Mouse (Mus musculus) forebrain, postnatal 0 days (tissue): ENCODE data around the gene Znhit1. TPM values are rescaled to one million over a fixed set of nuclear protein-coding genes. Genes with fewer than 3 reads are reported as not detected.

Experiments
- ATAC-seq: fragments of 200-750 bp; cut with Nextera tagmentation; 2 replicates; pipeline ENCODE4 v1.8.0; 2017; ENCODE audit warnings: mild to moderate bottlenecking, moderate library complexity
- DNase-seq: peaks from one replicate; pipeline ENCODE4 v3.0.0-alpha.2; 2015
- H3K27ac ChIP-seq: fragments of 300-500 bp; sonication (generic); 2 replicates; pipeline ENCODE4 v1.5.1; 2014; ENCODE audit warnings: low read depth, mild to moderate bottlenecking, antibody characterized with exemption, low read length, moderate library complexity, mixed read lengths
- H3K27me3 ChIP-seq: fragments of 300-500 bp; sonication (generic); 2 replicates; pipeline ENCODE4 v1.6.1; 2014; ENCODE audit warnings: mild to moderate bottlenecking, low read length, mixed read lengths; ENCODE audit not compliant: insufficient read depth
- H3K36me3 ChIP-seq: fragments of 300-500 bp; sonication (generic); 2 replicates; pipeline ENCODE4 v1.6.1; 2014; ENCODE audit warnings: mild to moderate bottlenecking, moderate library complexity; ENCODE audit not compliant: insufficient read depth
- H3K4me1 ChIP-seq: fragments of 300-500 bp; sonication (generic); 2 replicates; pipeline ENCODE4 v1.6.1; 2014; ENCODE audit warnings: antibody characterized with exemption; ENCODE audit not compliant: insufficient read depth
- H3K4me2 ChIP-seq: fragments of 300-500 bp; sonication (generic); 2 replicates; pipeline ENCODE4 v1.6.1; 2014; ENCODE audit warnings: low read depth, mild to moderate bottlenecking, moderate library complexity
- H3K4me3 ChIP-seq: fragments of 300-500 bp; sonication (generic); 2 replicates; pipeline ENCODE4 v1.5.1; 2014; ENCODE audit warnings: low read depth, low read length, mixed read lengths
- H3K9ac ChIP-seq: fragments of 300-500 bp; sonication (generic); 2 replicates; pipeline ENCODE4 v1.6.1; 2014; ENCODE audit warnings: mild to moderate bottlenecking
- H3K9me3 ChIP-seq: fragments of 300-500 bp; sonication (generic); 2 replicates; pipeline ENCODE4 v1.6.1; 2016; ENCODE audit warnings: low read length
- CTCF ChIP-seq: sonication (generic); IDR thresholded peaks from 2 replicates; pipeline ENCODE4 v1.5.1; 2016; ENCODE audit warnings: antibody characterized with exemption, control low read depth, low read depth
- WGBS: fragments of 180-500 bp; shearing (Covaris S2); extraction: QIAGEN DNeasy Blood & Tissue Kit; methylation state at CpG from one replicate; pipeline ENCODE4 v1.1.7; 2014; 5-methylcytosine and 5-hydroxymethylcytosine counted together
- polyA plus RNA-seq: library from polyadenylated mRNA; unstranded; fragments of >200 nt; fragmentation: Nextera tagmentation; extraction: Ambion mirVana; gene quantifications from 2 replicates; pipeline ENCODE4 v1.2.1, GENCODE M21; 2015
- total RNA-seq: library from RNA; depleted of rRNA; stranded (reverse); fragments of >200 nt; gene quantifications from 2 replicates; pipeline ENCODE4 v1.2.3, GENCODE M21; 2014

The Znhit1 gene
- total and polyA plus RNA-seq, 2 experiments from 2014 or later, result 66.1 to 176 TPM

DNA sequence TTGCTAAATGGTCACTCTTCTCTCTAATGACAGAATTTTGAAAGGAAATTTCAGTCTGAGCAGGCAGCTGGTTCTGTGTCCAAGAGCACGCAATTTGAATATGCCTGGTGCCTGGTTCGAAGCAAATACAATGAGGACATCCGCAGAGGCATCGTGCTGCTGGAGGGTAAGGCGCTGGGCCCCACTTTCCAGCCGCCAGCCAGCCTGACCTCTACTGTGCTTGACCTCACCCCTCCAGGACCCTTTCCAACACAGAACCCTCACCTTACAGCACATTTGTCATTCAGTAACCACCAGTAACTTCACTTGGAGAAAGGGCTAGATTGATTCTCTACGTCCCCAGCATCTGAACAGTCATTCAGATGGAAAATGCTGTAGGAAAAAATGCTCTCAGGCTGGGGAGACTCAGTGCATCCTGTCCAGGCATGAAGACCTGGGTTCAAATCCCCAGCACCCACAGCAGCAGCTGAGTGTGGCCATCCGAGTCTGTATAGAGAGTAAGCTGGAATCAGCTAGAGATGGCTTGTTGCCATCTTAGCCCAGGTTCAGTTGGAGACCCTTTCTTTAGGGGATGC is 24.8 kb downstream of the Znhit1 start:
- Histone ChIP-seq H3K4me3 (peak overlapping the region; percentile 70), H3K9ac (peak overlapping the region; percentile 72), H3K9me3 (no peaks in the 10 kb centered on the region), H3K36me3 (peaks cover 45% of the 10 kb centered on the region), H3K27me3 (no peaks in the 10 kb centered on the region), H3K27ac (peak overlapping the region; percentile 90; the same call in 1 of the 2 replicates), H3K4me1 (peaks cover 8% of the 10 kb centered on the region; the same call in 1 of the 2 replicates), H3K4me2 (peak overlapping the region; percentile 80)
- WGBS, result 72% methylated on average over 8 of the region's 8 CpGs
- ATAC-seq (no peak), DNase-seq (no peak)
- no peak for TF ChIP-seq CTCF

DNA sequence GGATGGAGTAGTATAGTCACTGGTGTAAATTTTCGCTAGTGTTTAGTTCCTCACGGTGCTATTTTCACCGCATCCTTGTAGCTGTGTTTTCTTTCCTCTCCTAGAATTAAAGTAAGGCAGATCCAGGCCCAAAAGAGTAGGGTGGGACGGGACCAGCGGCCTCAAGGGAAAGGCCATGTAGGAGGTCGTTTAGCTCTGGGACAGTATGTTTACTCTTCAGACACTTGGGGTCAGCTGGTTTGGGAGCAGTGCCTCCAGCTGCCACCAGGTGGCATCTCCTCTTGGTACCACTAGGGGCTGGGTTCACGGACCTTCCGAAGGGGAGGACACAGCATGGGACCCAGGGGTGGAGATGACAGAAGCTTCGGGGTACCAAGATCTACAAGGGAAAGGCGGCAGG is 25.3 kb downstream of the Znhit1 start:
- DNase-seq, result peak; percentile 80

DNA sequence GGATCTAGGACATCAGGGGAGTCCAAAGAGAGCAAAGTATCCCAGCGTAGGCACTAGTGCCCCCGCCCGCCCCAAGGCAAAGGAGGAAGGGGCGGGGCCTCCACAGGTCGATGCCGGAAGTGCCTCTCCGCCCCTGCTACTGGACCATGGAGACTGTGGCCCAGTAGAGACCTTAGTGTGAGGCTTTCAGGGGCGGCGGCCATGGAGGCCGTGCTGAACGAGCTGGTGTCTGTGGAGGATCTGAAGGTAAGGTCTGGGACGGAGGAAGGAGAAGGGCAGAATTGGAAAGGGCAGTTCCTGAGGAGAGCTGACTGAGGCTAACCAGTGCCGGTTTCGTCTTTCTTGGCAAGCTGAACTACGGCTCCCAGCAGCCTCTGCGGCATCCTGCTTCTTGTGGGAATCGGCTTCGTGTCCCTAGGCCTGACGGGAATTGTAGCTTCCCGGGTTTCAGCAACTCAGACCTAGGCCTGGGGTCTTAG is 25.8 kb downstream of the Znhit1 start:
- Histone ChIP-seq H3K27ac (peak overlapping the region; percentile 90), H3K4me3 (peak overlapping the region; percentile 70), H3K27me3 (no peaks in the 10 kb centered on the region), H3K9me3 (no peaks in the 10 kb centered on the region), H3K36me3 (peaks cover 41% of the 10 kb centered on the region), H3K9ac (peak overlapping the region; percentile 72), H3K4me1 (peaks cover 8% of the 10 kb centered on the region; the same call in 1 of the 2 replicates), H3K4me2 (peak overlapping the region; percentile 80)
- ATAC-seq (peak; percentile 94), DNase-seq (peak; percentile 96)
- no peak for TF ChIP-seq CTCF
- WGBS, result under 1% methylated on average over 20 of the region's 20 CpGs

More for the DNA sequence above, 25.3 kb downstream of the Znhit1 start:
- H3K9me3 ChIP-seq, result no peaks in the 10 kb centered on the region
- H3K4me1 ChIP-seq, result peaks cover 8% of the 10 kb centered on the region; the same call in 1 of the 2 replicates
- H3K27me3 ChIP-seq, result no peaks in the 10 kb centered on the region
- peaks cover 42% of the 10 kb centered on the region for H3K36me3 ChIP-seq
- H3K4me3 ChIP-seq, result peak overlapping the region; percentile 70
- peak; percentile 91 for TF ChIP-seq CTCF
- 1% methylated on average over 10 of the region's 10 CpGs for WGBS
- H3K27ac ChIP-seq, result peak overlapping the region; percentile 90
- peak overlapping the region; percentile 80 for H3K4me2 ChIP-seq
- peak; percentile 68 for ATAC-seq
- H3K9ac ChIP-seq, result peak overlapping the region; percentile 72

DNA sequence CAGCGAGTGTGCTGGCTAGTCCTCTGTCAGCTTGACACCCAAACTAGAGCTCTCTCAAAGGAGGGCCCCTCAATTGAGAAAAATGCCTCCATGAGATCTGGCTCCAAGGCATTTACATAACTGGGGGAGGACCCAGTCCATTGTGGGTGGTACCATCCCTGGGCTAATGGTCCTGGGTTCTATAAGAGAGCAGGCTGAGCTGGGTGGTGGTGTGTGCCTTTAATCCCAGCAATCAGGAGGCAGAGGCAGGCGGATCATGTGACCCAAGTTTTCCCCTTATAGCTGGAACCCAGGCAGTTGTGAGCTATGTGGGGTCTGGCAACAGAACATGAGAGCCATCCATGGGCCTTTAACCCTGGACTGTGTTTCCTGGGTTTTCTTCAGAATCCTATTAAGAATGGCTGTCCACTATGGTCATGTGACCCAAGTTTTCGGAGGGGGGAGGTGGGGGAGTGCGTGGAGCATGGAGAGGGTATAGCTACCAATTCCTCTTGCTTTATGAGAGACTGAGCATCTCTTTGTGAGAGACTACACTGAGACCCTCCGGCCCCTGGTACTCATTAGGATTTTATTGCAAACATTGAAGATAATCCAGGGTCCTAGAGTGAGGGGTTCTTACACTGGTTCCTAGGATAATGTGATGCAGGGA is 26.4 kb downstream of the Znhit1 start:
- DNase-seq (no peak), ATAC-seq (peak; percentile 32)
- 25% methylated on average over 5 of the region's 5 CpGs for WGBS
- H3K9me3 ChIP-seq, result no peaks in the 10 kb centered on the region
- H3K36me3 ChIP-seq, result peaks cover 36% of the 10 kb centered on the region
- H3K9ac ChIP-seq, result peak overlapping the region; percentile 72
- no peak for TF ChIP-seq CTCF
- peak overlapping the region; percentile 90 for H3K27ac ChIP-seq
- peak overlapping the region; percentile 70 for H3K4me3 ChIP-seq
- peak overlapping the region; percentile 80 for H3K4me2 ChIP-seq
- no peaks in the 10 kb centered on the region for H3K27me3 ChIP-seq
- H3K4me1 ChIP-seq, result peaks cover 8% of the 10 kb centered on the region; the same call in 1 of the 2 replicates

DNA sequence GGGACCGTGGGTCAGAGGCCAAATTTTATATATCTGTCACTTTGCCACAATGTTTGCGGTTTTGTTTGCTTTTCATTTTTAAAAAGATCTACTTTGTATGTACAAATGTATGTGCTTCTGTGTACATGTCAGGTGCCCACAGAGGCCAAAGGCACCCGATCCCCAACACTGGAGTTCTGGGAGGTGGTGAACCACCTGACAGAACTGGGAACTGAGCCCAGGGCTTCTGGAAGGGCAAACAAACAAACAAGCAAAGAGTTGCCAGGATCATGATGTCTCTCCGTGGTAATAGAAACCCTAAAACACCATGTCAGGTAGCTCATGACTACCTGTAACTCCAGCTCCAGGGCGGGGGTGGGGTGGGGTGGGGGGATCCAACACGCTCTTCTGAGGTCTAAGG is 27.8 kb downstream of the Znhit1 start:
- WGBS, result 93% methylated on average over 6 of the region's 6 CpGs
- TF ChIP-seq CTCF, result no peak
- Histone ChIP-seq H3K9ac (no peak overlapping the region), H3K4me2 (no peak overlapping the region), H3K27ac (no peak overlapping the region), H3K9me3 (no peaks in the 10 kb centered on the region), H3K36me3 (peaks cover 26% of the 10 kb centered on the region), H3K4me1 (peaks cover 8% of the 10 kb centered on the region; the same call in 1 of the 2 replicates), H3K4me3 (no peak overlapping the region), H3K27me3 (no peaks in the 10 kb centered on the region)
- DNase-seq, result no peak
- no peak for ATAC-seq

DNA sequence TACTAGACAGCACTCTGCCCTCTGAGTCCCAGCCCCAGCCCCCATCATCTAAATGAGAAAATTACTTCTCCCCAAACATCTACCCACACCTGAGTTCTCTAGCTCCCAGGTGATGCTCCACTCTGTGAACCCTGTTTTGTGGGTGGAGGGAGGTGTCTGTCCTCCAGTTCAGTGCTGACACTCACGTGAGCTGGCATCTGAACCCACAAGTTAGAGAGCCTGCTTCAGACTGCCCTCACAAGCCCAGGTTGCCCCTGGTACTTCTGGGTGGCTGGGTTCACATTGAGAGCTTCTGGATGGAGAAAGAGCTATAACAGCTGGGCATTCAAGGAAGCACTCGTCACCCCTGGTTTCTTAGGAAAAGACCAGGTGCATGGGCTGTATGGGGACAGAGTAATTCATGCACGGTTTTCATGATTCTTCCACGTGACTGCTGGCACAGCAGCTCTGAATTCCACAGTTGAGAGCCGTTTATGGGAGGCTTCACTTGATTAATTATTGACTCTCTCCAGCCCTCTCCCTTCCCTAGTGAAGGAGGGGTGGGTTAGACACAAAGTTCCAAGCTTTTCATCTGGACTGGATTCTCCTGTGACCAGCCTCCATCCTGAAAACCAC is 28.7 kb downstream of the Znhit1 start:
- H3K36me3 ChIP-seq, result peaks cover 16% of the 10 kb centered on the region
- 71% methylated on average over 5 of the region's 5 CpGs for WGBS
- H3K4me3 ChIP-seq, result no peak overlapping the region
- ATAC-seq (no peak), DNase-seq (no peak)
- no peak overlapping the region for H3K27ac ChIP-seq
- no peak overlapping the region for H3K9ac ChIP-seq
- H3K27me3 ChIP-seq, result no peaks in the 10 kb centered on the region
- no peak for TF ChIP-seq CTCF
- no peaks in the 10 kb centered on the region for H3K9me3 ChIP-seq
- H3K4me2 ChIP-seq, result no peak overlapping the region
- peaks cover 13% of the 10 kb centered on the region for H3K4me1 ChIP-seq

DNA sequence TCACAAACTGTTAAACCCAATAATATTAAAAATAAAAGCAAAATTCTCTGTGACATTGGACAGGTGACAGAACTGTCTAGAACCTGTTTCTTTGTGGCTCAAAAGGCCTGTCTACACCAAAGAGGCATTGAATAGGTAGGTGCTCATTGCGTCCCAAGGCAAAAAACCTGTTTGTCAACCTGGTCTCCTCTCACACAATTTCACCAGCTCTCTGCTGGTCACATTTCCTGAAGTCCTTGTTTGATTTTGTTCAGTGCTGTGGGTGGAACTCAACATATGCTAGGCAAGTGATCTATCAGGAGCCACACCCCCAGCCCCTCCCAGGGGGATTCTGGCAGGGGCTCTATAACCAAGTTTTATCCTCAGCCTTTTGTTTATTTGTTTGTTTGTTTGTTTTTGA is 30.6 kb downstream of the Znhit1 start:
- H3K27ac ChIP-seq, result no peak overlapping the region
- no peak overlapping the region for H3K9ac ChIP-seq
- WGBS, result 100% methylated on average over 1 of the region's 1 CpGs
- no peak for ATAC-seq
- DNase-seq, result no peak
- peaks cover 13% of the 10 kb centered on the region for H3K4me1 ChIP-seq
- no peak for TF ChIP-seq CTCF
- H3K36me3 ChIP-seq, result peaks cover 4% of the 10 kb centered on the region
- no peaks in the 10 kb centered on the region for H3K27me3 ChIP-seq
- H3K4me2 ChIP-seq, result no peak overlapping the region
- H3K4me3 ChIP-seq, result no peak overlapping the region
- H3K9me3 ChIP-seq, result no peaks in the 10 kb centered on the region
